Mouse (Mus musculus) cerebellum, postnatal 36 days (tissue): ENCODE data around the gene Nop9.

Experiments used
- DNase-seq, 2 experiments: peaks; one replicate each; pipeline ENCODE4 v3.0.0; 2021 to 2022; ENCODE audit warnings: mixed read lengths in 2 of 2

Nop9 gene

GRCm38 (mm10) chr14:55777806-55778205 is 32.3 kb downstream of the Nop9 start:
- no peak for DNase-seq

- DNase-seq = no peak
Observed at GRCm38 (mm10) chr14:55778686-55779085, 33.2 kb downstream of the Nop9 start.

- DNase-seq = no peak
Observed at GRCm38 (mm10) chr14:55779656-55780055, 34.2 kb downstream of the Nop9 start.

GRCm38 (mm10) chr14:55780736-55781135 is 35.2 kb downstream of the Nop9 start:
- no peak for DNase-seq

GRCm38 (mm10) chr14:55781310-55781709 is 35.8 kb downstream of the Nop9 start:
- DNase-seq = peak; percentile 52 to 59

GRCm38 (mm10) chr14:55782361-55782960 is 37.0 kb downstream of the Nop9 start:
- peak in 1 of 2 experiments; percentile 1 for DNase-seq

GRCm38 (mm10) chr14:55783171-55783957 is 37.9 kb downstream of the Nop9 start:
- peak in 1 of 2 experiments; percentile 2 for DNase-seq

GRCm38 (mm10) chr14:55783958-55784235 is 38.4 kb downstream of the Nop9 start, which contains the start of gene Adcy4:
TSS of gene Adcy4 (minus strand) at chr14:55784095.
- no peak for DNase-seq

GRCm38 (mm10) chr14:55785195-55785594 is 39.7 kb downstream of the Nop9 start:
- DNase-seq = no peak

GRCm38 (mm10) chr14:55787731-55788130 is 42.2 kb downstream of the Nop9 start:
- DNase-seq = no peak

GRCm38 (mm10) chr14:55788256-55789050 is 43.0 kb downstream of the Nop9 start, which contains the start of gene Ripk3:
TSS of gene Ripk3 (minus strand) at chr14:55788865.
- no peak for DNase-seq

GRCm38 (mm10) chr14:55793461-55793860 is 48.0 kb downstream of the Nop9 start:
- no peak for DNase-seq

- no peak for DNase-seq
Observed at GRCm38 (mm10) chr14:55793946-55794345, 48.5 kb downstream of the Nop9 start.

- no peak for DNase-seq
Observed at GRCm38 (mm10) chr14:55795380-55796163, 50.1 kb downstream of the Nop9 start.
